Mouse (Mus musculus) cerebellum, adult 9-11 months (tissue): Measurements from ENCODE around the gene Mindy4b-ps.
"Not testable (repeated sequence)": the region's sequence is repeated elsewhere in the genome, so short reads cannot be mapped to it uniquely, and the experiment has no call there.

Experiments used
- DNase-seq: peaks from one replicate; pipeline ENCODE4 v3.0.0; 2022

Mindy4b-ps gene

DNA sequence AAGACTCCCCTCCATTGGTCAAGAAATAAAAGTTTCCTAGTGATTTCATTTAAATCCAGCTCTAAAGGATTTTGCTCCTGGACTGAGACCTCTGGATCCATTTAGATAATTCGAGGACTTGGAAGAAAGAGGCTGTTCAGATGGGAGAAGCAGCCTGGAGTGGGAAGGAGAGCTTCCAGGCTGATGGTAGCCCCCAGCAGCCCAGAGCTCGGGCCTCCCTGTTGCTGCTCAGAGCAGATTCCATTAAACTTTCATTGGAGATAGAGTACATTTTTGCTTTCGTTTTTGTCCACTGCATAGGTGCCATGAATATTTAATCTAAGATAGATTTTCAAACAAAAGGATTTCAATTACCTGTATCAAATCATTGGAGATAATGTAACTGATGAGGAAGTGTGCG lies at the start of gene Mindy4b-ps:
TSS of gene Mindy4b-ps (minus strand) at position 101 of the 400 bp plus-strand sequence.
- DNase-seq, result no peak

DNA sequence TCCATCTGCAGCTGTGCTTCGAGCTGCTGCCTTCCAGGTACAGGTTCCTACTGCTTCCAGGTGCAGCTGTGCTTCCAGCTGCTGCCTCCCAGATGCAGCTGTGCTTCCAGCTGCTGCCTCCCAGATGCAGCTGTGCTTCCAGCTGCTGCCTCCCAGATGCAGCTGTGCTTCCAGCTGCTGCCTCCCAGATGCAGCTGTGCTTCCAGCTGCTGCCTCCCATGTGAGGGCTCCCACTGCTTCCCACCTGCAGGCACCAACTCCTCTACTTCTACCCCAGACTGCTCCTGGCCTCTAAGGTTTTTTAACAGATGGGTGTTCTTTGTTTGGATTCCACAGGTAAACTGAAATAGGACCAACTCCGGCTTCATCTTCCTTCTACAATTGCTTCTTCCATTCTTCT lies 49.8 kb upstream of the Mindy4b-ps start:
- DNase-seq, result not testable (repeated sequence)

DNA sequence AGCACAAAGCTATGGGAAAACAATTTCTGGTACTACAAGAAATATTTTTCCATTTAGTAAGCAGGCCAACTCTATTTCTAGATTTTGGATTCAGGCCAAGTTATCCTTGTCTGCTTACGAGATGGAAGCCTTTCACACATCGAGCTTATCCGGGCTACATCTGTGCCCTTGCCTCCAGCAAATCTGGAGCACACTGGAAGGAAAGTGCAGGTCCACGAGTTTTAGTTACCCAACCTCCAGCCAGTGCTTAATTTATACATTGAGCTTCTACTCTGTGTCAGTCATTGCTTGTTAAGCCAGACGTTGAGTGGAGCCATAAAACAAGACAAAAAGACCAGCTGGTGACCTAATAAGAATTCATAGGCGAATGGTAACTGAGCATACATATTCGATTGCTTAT lies 43.6 kb upstream of the Mindy4b-ps start:
- peak; percentile 53 for DNase-seq

DNA sequence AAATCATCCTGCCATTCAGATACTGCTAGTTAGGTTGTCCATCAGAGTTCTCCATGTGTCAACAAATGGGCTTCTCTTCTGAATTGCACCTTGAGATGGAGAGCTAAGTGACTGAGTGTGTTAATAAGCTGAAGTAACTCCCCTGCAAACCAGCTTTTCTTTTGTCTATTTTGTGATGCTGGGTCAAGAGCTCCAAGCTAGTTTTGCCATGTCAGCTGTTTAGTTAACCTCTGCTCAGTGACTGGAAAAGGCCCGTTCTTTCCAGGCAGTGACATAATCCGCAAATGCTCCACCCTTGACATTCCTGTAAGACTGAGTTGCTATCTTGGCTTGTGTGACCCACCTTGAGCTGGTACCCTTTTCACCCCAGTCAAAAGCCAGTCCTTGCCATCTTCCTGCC lies 40.9 kb upstream of the Mindy4b-ps start:
- DNase-seq, result no peak

DNA sequence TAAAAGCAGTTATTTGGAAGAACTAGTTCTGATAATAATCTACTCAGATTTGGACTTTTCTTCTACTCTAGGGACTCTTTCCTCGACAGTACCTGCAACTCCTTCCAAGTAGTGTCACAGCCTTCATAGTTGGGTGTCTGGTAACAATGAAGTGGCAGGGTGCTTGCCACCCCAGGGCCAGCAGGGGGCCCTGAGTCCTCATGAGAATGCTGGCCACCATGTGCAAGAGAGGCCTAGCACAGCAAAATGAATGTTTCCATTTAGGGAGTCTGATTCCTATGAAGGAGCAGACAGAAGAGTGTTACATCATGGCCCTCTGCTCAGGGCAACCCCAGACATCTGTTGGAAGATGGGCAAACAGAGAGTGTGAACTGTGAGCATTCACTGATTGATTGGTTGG lies 21.3 kb upstream of the Mindy4b-ps start:
- DNase-seq, result no peak

DNA sequence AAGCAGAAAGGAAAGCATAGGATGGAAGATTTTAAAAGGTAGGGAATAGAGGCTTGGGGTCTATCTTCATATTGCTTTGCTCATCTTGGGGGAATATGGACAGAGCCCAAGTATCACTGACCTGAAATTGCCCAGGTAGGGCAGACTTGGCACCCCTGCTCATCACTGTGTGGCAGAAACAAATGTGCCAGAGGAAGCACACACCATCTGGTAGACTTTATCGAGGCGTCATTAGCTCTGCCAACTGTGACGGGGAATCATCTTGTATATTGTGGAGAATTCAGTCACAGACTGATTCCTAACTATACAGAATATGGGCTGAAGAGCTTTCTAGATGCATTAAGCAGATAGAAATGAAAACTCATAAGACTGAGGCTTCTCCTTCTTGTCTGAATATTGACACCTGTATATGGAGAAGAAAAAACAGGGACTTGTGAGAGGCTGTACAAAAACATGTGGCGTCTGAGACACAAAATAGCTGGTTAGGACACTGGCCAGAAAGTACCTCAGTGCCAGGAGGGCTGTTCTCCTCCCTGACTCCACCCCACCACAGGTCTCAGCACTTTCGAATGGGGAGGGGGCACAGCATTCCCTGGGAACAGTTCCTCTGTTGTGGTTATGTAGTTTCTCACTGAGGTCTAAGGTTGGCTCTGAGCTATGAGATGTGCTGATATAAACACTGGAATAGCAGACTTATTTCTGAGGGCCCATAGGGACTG lies 11.5 kb upstream of the Mindy4b-ps start:
- DNase-seq, result peak; percentile 70

DNA sequence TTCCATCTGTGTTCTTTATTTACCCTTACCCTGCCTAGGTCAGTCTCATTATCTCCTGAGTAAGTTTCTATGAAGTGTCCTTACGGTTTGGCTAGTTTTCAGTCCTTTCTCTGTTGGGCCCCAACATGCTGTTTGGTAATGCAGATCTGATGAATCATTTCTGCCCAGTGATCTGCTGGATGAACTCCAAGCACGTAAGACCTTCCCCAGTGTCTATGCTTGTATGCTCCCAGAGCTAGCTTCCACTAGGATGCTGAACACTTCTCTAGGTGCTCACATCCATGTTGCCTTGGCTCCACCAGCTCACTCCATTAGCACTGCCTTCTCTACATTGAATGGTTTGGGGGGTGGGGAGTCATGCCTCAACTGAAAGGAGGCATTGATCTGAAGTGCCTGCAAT lies 10.8 kb upstream of the Mindy4b-ps start:
- no peak for DNase-seq

DNA sequence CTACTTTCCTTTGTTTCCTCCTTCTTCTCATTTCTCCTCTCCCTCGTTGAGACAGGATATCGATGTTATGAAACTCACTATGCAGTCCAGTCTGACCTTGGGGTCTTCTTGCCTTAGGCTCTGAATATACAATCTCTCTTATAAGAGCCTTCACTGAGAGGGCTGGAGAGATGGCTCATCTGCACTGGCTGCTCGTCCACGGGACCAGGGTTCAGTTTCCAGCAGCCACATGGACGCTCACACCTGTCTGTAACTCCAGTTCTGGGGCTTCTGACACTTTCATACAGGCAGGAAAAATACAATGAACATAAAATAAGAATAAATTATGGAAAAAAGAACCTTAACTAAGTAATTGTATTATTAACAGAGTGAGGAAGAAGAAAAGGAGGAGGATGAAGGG lies 9.5 kb upstream of the Mindy4b-ps start:
- no peak for DNase-seq

DNA sequence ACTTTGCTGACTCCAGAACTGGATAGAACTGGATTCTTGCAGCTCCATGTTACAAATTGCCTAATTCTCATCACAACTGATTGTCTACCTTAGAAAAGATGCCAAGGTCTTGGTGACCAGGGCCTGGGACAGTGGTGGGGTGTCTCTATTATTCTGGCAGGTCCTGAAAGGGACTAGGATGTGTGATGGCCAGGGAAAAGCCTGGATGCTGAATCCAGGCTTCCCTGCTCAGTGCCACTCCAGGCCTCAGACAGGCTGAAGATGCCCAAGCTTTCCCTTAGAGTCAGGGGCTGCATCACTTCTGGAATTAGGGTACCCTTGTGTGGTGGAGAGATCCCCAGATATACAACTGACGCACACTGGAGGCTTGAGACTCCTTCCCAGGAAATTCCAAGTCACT lies 7.8 kb upstream of the Mindy4b-ps start:
- DNase-seq, result no peak

DNA sequence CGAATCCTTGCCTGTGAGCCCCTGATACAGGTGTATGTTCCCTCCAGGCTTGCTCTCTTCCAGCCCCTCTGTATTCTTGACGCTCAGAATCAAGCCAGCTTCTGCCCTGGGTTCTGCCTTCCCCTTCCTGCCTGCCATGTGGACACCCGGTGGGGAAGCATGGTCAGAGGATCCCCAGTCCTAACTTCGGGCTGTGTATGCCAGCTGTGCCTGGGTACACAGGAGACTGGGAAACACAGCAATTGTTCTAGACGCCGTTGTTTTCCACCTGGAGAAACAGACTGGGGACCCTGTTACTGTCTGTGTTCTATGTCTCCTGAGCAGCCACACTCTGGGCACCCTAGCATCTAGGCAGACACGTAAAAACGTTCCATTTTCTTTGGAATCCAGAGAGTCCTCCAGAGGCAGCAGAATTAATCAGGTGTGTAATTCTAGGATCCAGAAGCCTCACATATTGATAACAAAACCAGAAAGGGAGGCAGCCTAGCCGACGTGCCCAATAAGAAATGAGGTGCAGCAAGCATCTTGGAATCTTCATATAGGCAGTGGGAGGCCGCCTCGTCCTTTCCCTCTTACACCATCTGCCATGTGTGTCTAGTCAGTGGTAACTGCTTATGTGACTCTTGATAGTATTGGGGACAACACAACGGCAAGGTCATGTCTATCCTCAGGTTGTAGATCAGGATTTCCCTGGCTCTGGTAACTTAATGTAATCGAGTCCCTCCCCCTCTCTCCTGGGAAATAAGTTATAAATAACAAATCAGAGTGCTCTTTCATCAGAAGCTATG lies 6.4 kb upstream of the Mindy4b-ps start:
- DNase-seq, result no peak

DNA sequence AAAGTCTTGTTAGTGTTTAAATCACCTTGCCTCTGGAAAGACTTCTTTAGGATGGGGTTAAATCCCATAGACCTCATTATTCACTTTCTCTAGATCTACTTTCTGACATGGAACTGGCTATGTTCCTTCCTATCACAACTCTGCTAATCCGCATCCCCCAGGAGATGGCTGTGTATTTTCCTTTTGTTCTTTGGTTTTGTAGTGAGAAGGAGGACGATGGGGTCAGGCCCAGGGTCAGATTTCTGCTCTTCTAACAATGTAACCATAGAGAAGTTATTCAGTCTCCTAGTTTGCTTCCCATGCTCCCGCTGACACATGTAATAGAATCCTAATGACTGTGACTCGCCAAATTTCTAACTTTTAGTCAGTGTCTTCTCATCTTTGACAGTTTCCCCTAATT lies 4.2 kb upstream of the Mindy4b-ps start:
- DNase-seq, result no peak

DNA sequence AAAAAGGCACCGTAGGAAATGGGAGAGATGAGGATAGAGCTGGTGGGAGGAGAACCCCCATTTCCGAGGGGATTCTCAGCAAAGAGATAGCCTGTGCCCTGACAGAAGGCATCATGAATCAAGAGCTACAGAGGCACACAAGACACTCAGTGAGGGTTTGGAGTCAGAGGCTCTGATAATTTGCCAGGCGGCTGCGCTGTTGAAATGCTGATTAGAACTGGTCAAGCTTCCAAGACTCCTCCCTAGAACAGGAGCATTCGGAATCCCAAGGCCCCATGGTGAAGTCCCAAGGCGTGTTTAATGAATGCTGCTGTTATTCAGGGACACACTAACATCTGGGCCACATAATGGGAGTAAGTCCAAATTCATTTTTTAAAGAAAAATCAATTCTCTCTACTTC lies 4.8 kb downstream of the Mindy4b-ps start:
- no peak for DNase-seq

DNA sequence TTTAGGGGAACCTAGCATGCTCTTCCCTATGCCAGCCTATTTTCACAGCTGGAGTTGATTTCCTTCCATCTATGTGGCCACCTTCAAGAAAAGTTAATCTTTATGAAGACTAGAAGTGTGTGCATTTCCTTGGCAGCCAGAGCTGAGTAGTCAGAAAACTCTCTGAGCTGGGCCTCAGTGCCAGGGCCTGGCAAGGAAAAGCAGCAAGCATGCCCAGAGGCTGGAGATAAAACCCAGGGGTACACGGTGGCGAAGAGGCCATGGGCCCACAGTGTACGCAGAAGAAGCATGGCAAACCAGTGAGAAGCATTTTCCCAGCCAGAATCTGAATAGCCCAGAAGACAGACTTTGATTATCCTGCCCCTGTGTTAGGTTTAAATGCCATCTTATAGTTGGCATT lies 7.9 kb downstream of the Mindy4b-ps start:
- DNase-seq, result no peak

DNA sequence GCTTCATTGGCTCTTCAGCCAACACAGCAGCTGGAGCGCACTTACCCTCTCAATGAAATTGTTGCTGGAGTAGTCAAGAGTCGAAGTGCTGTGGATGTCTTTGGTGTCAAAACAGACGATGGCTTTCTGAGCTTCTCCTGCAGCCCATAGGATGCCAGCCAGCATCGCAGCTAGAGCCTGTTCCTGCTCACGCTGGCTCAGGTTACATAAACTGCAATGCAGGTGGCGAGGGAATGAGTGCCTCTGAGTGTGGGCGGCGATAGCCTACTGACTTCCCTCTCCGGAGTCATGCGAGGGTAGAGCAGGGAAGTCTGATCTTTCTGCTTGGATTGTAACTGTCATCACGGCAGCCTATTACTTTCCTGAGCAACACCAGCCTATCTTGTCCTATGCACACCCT lies 11.8 kb downstream of the Mindy4b-ps start:
- DNase-seq, result peak; percentile 90

DNA sequence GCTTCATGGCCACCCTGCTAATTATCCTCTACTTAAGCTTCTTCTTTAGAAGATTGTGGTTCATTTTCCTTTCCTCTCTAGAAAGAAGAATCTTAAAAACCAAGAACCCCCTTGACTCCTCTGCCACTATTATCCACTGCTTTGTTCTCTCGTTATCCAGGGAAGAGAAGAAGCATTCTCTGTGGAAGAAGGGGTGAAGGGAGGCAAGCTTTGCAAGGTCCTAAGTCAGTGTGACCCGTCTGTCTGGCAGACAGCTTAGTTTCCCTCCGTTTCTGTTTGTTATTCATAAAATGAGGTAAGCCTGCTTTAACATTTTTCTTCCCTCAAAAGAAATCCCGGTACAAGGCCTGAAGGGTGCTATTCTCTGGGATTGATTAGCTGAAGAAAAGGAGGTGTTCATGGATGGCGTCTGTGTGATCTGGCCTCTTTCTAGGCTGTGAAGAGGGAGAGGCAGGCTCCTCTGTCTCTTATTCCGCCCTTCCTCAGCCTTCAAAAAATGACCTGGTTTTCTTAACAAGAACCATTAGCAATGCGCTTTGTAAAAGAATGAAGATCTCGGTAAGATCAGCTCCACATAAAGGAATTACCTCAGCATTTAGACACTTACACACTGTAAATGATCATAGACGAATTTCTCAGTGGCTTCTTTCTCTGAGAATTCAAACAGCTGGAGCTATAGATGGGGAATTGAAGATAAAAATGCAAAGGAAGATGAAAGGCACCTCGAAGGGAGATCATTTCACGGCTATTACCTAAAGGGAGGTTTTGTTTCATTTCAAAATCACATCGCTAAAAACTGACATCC lies 12.8 kb downstream of the Mindy4b-ps start:
- DNase-seq, result no peak

DNA sequence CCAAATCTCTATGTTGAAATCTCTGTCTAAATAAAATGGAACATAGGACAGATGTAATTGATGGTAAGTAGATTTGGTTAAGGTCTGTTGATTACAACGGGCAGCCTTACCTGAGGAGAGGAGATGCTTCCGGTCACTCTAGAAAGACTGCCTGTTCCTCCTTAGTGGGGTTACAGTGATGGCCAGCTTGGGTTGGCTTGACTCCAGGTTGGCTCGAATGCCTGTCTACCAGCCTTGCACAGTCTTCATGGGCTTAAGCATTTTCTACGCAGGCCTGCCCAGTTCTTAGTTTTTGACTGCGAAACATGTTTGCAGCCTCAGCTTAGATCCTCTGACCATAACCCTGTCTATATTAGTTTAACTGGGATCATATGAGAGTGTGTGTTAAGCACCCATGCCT lies 13.5 kb downstream of the Mindy4b-ps start:
- no peak for DNase-seq

DNA sequence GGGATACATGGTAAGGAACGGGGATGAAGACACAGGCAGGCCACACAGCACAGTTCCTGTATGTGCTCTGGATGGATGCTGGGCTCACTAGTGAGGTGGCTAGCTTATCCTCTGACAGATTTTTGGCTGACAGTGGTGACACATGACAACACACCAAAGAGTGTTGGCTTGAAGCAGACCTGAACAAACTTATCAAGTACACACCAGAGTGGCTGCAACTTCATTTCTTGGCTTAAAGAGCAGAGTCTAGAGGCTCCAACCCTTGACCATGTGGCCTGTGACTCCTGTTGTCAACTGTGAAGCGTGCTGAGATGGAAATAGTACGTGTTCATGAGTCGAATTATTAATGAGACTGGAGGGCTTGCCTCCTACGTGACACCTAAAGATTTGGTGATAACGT lies 17.4 kb downstream of the Mindy4b-ps start:
- DNase-seq, result no peak

DNA sequence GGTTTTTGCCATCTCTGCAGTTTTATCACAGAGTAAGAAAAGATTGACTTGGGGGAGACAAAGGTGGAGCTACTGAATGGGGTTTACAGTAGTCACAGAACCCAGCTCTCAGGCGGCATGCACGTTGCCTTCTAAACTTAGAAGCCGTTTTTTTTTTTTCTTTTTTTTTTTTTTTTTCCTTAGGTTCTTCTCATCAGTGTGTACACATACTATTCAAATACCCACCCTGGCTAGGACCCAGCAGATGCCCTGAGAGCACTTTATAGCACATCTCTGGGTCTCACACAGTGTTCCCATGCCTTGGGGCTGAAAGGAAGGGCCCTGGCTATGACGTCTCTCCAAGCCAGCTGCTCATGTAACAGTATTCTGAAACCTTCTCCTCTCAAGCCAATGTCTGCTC lies 23.4 kb downstream of the Mindy4b-ps start:
- no peak for DNase-seq

DNA sequence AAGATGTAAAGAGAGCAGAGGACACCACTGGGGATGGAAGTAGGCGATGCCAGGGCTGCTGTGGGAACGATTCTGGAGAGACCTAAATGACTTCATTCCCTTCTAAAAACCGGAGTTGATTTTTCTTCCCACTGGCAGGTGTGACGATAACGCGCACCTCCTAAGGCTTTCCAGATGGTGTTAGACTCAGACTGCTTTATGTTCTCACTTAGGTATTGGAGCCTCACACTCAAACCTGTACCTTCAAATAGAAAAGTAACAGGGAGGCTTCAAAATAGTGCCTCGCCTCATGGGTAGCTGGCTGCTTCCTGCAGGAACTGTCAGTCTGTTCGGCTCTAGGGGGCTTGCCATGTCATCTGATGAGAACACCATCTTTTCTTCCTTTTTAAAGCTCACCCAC lies 23.9 kb downstream of the Mindy4b-ps start:
- DNase-seq, result no peak

DNA sequence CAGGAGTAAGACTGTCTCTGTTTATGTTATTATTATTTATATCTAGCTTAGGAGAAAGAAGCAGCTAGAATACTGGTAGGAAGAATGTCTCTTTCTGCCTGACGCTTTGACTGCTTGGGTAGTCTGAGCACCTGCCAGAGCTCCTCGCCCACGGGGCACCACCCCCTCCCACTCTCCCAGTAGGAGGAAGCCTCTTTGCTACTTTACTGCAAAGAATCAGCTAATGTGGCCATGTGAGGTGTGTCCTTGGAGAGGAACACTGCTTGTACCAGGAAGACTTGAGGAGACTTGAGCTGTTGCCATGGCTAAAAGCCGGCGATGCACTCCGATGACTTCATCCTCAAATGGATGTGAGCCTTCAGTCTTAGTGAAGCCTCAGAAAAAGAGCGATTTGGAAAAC lies 32.6 kb downstream of the Mindy4b-ps start:
- no peak for DNase-seq

DNA sequence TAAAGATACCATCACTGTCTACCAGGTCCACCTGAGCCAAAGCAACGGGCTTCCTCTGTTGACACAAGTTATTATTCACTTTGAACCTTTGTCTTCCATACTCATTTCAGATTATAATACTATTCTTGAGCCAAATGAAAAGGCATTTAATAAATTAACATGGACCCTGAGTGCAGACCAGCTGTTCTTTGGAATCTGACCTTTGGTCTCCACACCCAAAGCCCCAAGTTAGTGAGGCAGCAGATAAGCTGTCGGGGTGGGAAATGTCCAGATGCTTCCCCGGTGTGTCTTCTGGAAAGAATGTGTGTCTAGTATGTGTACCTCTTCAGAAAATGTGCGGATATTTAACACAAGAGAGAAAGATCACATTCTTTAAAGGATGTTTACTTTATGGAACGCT lies 33.1 kb downstream of the Mindy4b-ps start:
- DNase-seq, result no peak

DNA sequence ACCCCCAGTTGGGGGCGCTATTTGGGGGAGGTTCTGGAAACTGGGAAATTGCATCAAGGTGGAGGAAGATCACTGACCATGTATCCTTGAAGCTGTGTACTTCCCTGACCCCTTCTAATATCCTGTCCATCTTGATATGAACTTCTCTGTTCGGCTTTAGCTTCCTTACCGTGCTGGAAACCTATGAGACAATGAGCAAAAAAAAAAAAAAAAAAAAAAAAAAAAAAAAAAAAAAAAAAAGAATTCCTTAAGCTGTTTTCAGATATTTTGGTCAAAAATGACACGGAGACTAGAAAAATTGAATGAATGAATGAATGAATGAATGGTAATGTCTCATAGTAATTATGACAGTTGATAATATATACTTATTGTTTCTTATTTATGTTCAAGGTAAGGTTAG lies 35.6 kb downstream of the Mindy4b-ps start:
- no peak for DNase-seq

DNA sequence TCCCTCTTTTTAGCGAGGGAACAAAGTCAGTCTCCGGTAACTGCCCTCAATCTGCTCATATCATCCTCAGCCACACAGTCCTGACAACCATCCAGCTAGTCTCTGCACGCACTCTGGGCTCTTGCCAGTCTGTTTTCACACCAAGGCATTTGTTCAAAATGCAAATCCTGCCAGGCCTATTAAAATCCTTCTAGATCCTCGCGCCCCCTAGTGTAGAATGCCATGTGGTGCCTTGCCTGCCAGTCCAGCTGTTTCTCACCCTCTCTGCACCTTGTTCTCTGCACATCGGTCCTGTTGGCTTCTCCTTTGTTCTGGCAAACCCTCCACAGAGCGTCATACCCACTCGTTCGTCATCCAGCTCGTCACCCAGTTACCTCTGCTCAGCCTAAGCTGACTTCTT lies 36.2 kb downstream of the Mindy4b-ps start:
- peak; percentile 88 for DNase-seq
